Mouse (Mus musculus) forebrain, embryonic 16.5 days (tissue): ENCODE measurements around the gene Adipoq. TPM values are rescaled to one million over a fixed set of nuclear protein-coding genes. Genes with fewer than 3 reads are reported as not detected.

ENCODE experiments used
- ATAC-seq: fragments of 200-750 bp; cut with Nextera tagmentation; 2 replicates; pipeline ENCODE4 v1.8.0; 2017; ENCODE audit warnings: mild to moderate bottlenecking, moderate library complexity
- H3K27ac ChIP-seq: fragments of 300-500 bp; sonication (generic); 2 replicates; pipeline ENCODE4 v1.5.1; 2014; ENCODE audit warnings: low read length, control low read depth
- H3K27me3 ChIP-seq: fragments of 300-500 bp; sonication (generic); replicated peaks from 2 replicates; pipeline ENCODE4 v1.6.1; 2014; ENCODE audit warnings: low read length; ENCODE audit not compliant: control insufficient read depth, insufficient read depth
- H3K36me3 ChIP-seq: fragments of 300-500 bp; sonication (generic); 2 replicates; pipeline ENCODE4 v1.6.1; 2014; ENCODE audit not compliant: control insufficient read depth, insufficient read depth
- H3K4me1 ChIP-seq: fragments of 300-500 bp; sonication (generic); replicated peaks from 2 replicates; pipeline ENCODE4 v1.6.1; 2014; ENCODE audit warnings: low read length; ENCODE audit not compliant: control insufficient read depth, insufficient read depth
- H3K4me2 ChIP-seq: fragments of 300-500 bp; sonication (generic); 2 replicates; pipeline ENCODE4 v1.6.1; 2014; ENCODE audit warnings: mild to moderate bottlenecking, low read length, control low read depth
- H3K4me3 ChIP-seq: fragments of 300-500 bp; sonication (generic); replicated peaks from 2 replicates; pipeline ENCODE4 v1.5.1; 2014; ENCODE audit warnings: mild to moderate bottlenecking, low read length, control low read depth
- H3K9ac ChIP-seq: fragments of 300-500 bp; sonication (generic); replicated peaks from 2 replicates; pipeline ENCODE4 v1.6.1; 2014; ENCODE audit warnings: low read depth, low read length, control low read depth
- H3K9me3 ChIP-seq: fragments of 300-500 bp; sonication (generic); 2 replicates; pipeline ENCODE4 v1.6.1; 2016; ENCODE audit warnings: low read length; ENCODE audit not compliant: control insufficient read depth
- WGBS: fragments of 180-500 bp; shearing (Covaris S2); extraction: QIAGEN DNeasy Blood & Tissue Kit; methylation state at CpG from one replicate; pipeline ENCODE4 v1.1.7; 2014; 5-methylcytosine and 5-hydroxymethylcytosine counted together
- polyA plus RNA-seq: library from polyadenylated mRNA; unstranded; fragments of >200 nt; fragmentation: Nextera tagmentation; extraction: Ambion mirVana; gene quantifications from 2 replicates; pipeline ENCODE4 v1.2.1, GENCODE M21; 2015

The Adipoq gene
- polyA plus RNA-seq, 1 experiment from 2014 or later, result not detected

GRCm38 (mm10) chr16:23149396-23149795 is 3.1 kb downstream of the Adipoq start:
- 88% methylated on average over 8 of the region's 8 CpGs for WGBS
- no peak overlapping the region for H3K4me2 ChIP-seq
- H3K4me3 ChIP-seq, result no peak overlapping the region
- H3K4me1 ChIP-seq, result no peaks in the 10 kb centered on the region
- no peaks in the 10 kb centered on the region for H3K9me3 ChIP-seq
- H3K27ac ChIP-seq, result no peak overlapping the region
- H3K9ac ChIP-seq, result no peak overlapping the region
- no peak for ATAC-seq
- no peaks in the 10 kb centered on the region for H3K36me3 ChIP-seq
- H3K27me3 ChIP-seq, result no peaks in the 10 kb centered on the region

GRCm38 (mm10) chr16:23151423-23151822 is 5.1 kb downstream of the Adipoq start:
- Histone ChIP-seq H3K9me3 (no peaks in the 10 kb centered on the region), H3K27me3 (no peaks in the 10 kb centered on the region), H3K4me2 (no peak overlapping the region), H3K9ac (no peak overlapping the region), H3K4me1 (no peaks in the 10 kb centered on the region), H3K36me3 (no peaks in the 10 kb centered on the region), H3K27ac (no peak overlapping the region), H3K4me3 (no peak overlapping the region)
- ATAC-seq, result no peak
- 23% methylated on average over 2 of the region's 2 CpGs for WGBS

- no peak overlapping the region for H3K4me3 ChIP-seq
These were observed 7.9 kb downstream of the Adipoq start for GRCm38 (mm10) chr16:23154261-23154660.

GRCm38 (mm10) chr16:23157013-23157412 is 10.7 kb downstream of the Adipoq start:
- WGBS, result 97% methylated on average over 13 of the region's 13 CpGs
- Histone ChIP-seq H3K27me3 (no peaks in the 10 kb centered on the region), H3K9ac (no peak overlapping the region), H3K36me3 (no peaks in the 10 kb centered on the region), H3K27ac (no peak overlapping the region), H3K4me3 (no peak overlapping the region), H3K9me3 (no peaks in the 10 kb centered on the region), H3K4me1 (no peaks in the 10 kb centered on the region), H3K4me2 (no peak overlapping the region)
- no peak for ATAC-seq

More at GRCm38 (mm10) chr16:23154261-23154660, 7.9 kb downstream of the Adipoq start:
- Histone ChIP-seq H3K9me3 (no peaks in the 10 kb centered on the region), H3K27ac (no peak overlapping the region), H3K4me1 (no peaks in the 10 kb centered on the region), H3K27me3 (no peaks in the 10 kb centered on the region), H3K36me3 (no peaks in the 10 kb centered on the region), H3K9ac (no peak overlapping the region), H3K4me2 (no peak overlapping the region)
- ATAC-seq, result no peak
- 83% methylated on average over 5 of the region's 5 CpGs for WGBS

GRCm38 (mm10) chr16:23158292-23158691 is 12.0 kb downstream of the Adipoq start:
- no peaks in the 10 kb centered on the region for H3K36me3 ChIP-seq
- no peak for ATAC-seq
- no peak overlapping the region for H3K27ac ChIP-seq
- no peaks in the 10 kb centered on the region for H3K9me3 ChIP-seq
- 86% methylated on average over 7 of the region's 7 CpGs for WGBS
- H3K9ac ChIP-seq, result no peak overlapping the region
- no peak overlapping the region for H3K4me3 ChIP-seq
- no peak overlapping the region for H3K4me2 ChIP-seq
- H3K4me1 ChIP-seq, result no peaks in the 10 kb centered on the region
- no peaks in the 10 kb centered on the region for H3K27me3 ChIP-seq

- no peaks in the 10 kb centered on the region for H3K9me3 ChIP-seq
- no peaks in the 10 kb centered on the region for H3K36me3 ChIP-seq
- no peak overlapping the region for H3K4me2 ChIP-seq
- no peak overlapping the region for H3K4me3 ChIP-seq
- no peaks in the 10 kb centered on the region for H3K27me3 ChIP-seq
- no peak overlapping the region for H3K9ac ChIP-seq
- 66% methylated on average over 2 of the region's 2 CpGs for WGBS
- H3K27ac ChIP-seq, result no peak overlapping the region
- ATAC-seq, result no peak
- H3K4me1 ChIP-seq, result no peaks in the 10 kb centered on the region
These were observed 12.6 kb downstream of the Adipoq start for GRCm38 (mm10) chr16:23158957-23159356.

- Histone ChIP-seq H3K9ac (no peak overlapping the region), H3K4me2 (no peak overlapping the region), H3K36me3 (no peaks in the 10 kb centered on the region), H3K27ac (no peak overlapping the region), H3K27me3 (no peaks in the 10 kb centered on the region), H3K9me3 (no peaks in the 10 kb centered on the region), H3K4me3 (no peak overlapping the region), H3K4me1 (no peaks in the 10 kb centered on the region)
- ATAC-seq, result no peak
- WGBS, result 52% methylated on average over 2 of the region's 2 CpGs
These were observed 13.4 kb downstream of the Adipoq start for GRCm38 (mm10) chr16:23159749-23160148.

GRCm38 (mm10) chr16:23162116-23162515 is 15.8 kb downstream of the Adipoq start:
- H3K9ac ChIP-seq, result no peak overlapping the region
- WGBS, result 85% methylated on average over 3 of the region's 3 CpGs
- ATAC-seq, result no peak

GRCm38 (mm10) chr16:23164443-23164842 is 18.1 kb downstream of the Adipoq start:
- no peaks in the 10 kb centered on the region for H3K4me1 ChIP-seq
- no peak overlapping the region for H3K4me2 ChIP-seq
- H3K4me3 ChIP-seq, result no peak overlapping the region
- H3K27ac ChIP-seq, result no peak overlapping the region
- H3K36me3 ChIP-seq, result no peaks in the 10 kb centered on the region
- no peaks in the 10 kb centered on the region for H3K27me3 ChIP-seq
- no peak overlapping the region for H3K9ac ChIP-seq
- ATAC-seq, result no peak
- WGBS, result 76% methylated on average over 6 of the region's 6 CpGs
- no peaks in the 10 kb centered on the region for H3K9me3 ChIP-seq

More at GRCm38 (mm10) chr16:23162116-23162515, 15.8 kb downstream of the Adipoq start:
- Histone ChIP-seq H3K4me1 (no peaks in the 10 kb centered on the region), H3K4me2 (no peak overlapping the region), H3K27ac (no peak overlapping the region), H3K9me3 (no peaks in the 10 kb centered on the region), H3K27me3 (no peaks in the 10 kb centered on the region), H3K36me3 (no peaks in the 10 kb centered on the region), H3K4me3 (no peak overlapping the region)

GRCm38 (mm10) chr16:23165441-23165840 is 19.1 kb downstream of the Adipoq start:
- H3K4me1 ChIP-seq, result no peaks in the 10 kb centered on the region
- no peaks in the 10 kb centered on the region for H3K27me3 ChIP-seq
- 44% methylated on average over 9 of the region's 9 CpGs for WGBS
- H3K9me3 ChIP-seq, result no peaks in the 10 kb centered on the region
- no peak overlapping the region for H3K4me2 ChIP-seq
- ATAC-seq, result no peak
- H3K4me3 ChIP-seq, result no peak overlapping the region
- no peak overlapping the region for H3K27ac ChIP-seq
- H3K36me3 ChIP-seq, result no peaks in the 10 kb centered on the region
- no peak overlapping the region for H3K9ac ChIP-seq
